Mouse (Mus musculus) myocyte (in vitro differentiated cells): Measurements from ENCODE around the gene Tmem59l.

Experiments used
- CEBPB ChIP-seq: IDR thresholded peaks from 2 replicates; pipeline ENCODE4 v1.6.1; 2011; ENCODE audit warnings: mild to moderate bottlenecking, moderate library complexity; ENCODE audit not compliant: poor library complexity, insufficient read depth, severe bottlenecking
- E2F4 ChIP-seq: IDR thresholded peaks from one replicate; pipeline ENCODE4 v1.6.1; 2011; ENCODE audit warnings: mild to moderate bottlenecking, control low read depth, moderate library complexity; ENCODE audit not compliant: insufficient read depth
- MAX ChIP-seq: IDR thresholded peaks from one replicate; pipeline ENCODE4 v1.6.1; 2011; ENCODE audit warnings: low read depth, mild to moderate bottlenecking, control low read depth
- MYOD1 ChIP-seq, 3 experiments: IDR thresholded peaks; one replicate each; pipeline ENCODE4 v1.6.1; 2011; ENCODE audit warnings: control low read depth in 2 of 3, low read depth in 2 of 3, mild to moderate bottlenecking in 2 of 3, moderate library complexity in 1 of 3; ENCODE audit not compliant: insufficient read length in 2 of 3, control insufficient read depth in 1 of 3
- MYOG ChIP-seq, 3 experiments: IDR thresholded peaks; one replicate each; pipeline ENCODE4 v1.6.1; 2011; ENCODE audit warnings: control low read depth in 2 of 3, low read depth in 2 of 3, mild to moderate bottlenecking in 2 of 3; ENCODE audit not compliant: insufficient read length in 2 of 3, control insufficient read depth in 1 of 3, insufficient read depth in 1 of 3
- POLR2A ChIP-seq: IDR thresholded peaks from one replicate; pipeline ENCODE4 v1.6.1; 2011; ENCODE audit warnings: low read depth, mild to moderate bottlenecking, control low read depth, moderate library complexity; ENCODE audit not compliant: insufficient read length
- POLR2AphosphoS2 ChIP-seq: IDR thresholded peaks from one replicate; pipeline ENCODE4 v1.6.1; 2011; ENCODE audit warnings: low read depth, control low read depth; ENCODE audit not compliant: insufficient read length
- REST ChIP-seq: IDR thresholded peaks from one replicate; pipeline ENCODE4 v1.6.1; 2011; ENCODE audit warnings: mild to moderate bottlenecking, control low read depth, moderate library complexity; ENCODE audit not compliant: insufficient read depth, insufficient read length
- TCF12 ChIP-seq: IDR thresholded peaks from one replicate; pipeline ENCODE4 v1.6.1; 2011; ENCODE audit warnings: mild to moderate bottlenecking, control low read depth; ENCODE audit not compliant: poor library complexity, insufficient read depth, severe bottlenecking
- TCF3 ChIP-seq: IDR thresholded peaks from one replicate; pipeline ENCODE4 v1.6.1; 2011; ENCODE audit warnings: low read depth, control low read depth; ENCODE audit not compliant: insufficient read length

DNA sequence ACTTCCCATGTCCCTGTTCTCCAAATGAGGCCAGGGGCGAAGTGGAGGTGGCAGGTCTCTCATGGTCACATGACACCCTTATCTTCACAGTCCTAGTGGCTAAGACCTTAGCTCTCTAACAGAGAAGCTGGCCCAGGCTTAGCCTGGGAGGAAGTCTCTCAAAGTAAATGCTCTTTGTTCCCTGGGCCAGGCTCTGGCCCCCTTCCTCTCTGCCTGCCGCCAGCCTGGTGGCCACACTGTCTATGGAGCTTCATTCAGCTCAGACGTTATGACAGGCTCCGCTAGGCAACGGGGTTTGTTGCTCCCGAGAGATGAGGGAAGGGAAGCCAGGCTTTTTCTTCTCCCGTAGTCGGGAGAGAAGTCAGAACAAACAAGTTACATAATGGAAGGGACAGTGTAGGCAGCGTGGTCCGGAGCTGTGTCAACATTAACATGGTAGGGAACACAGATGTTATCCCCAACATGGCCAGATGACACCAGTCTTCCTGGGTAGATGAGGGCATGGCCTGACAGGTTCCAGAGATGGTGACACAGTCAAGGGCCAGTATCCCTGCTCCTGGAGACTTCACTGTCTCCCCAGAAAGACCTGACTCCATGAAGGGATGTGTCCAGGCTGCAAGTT is 17.8 kb downstream of the Tmem59l start:
- no peak for TF ChIP-seq TCF12
- no peak for TF ChIP-seq POLR2A
- no peak for TF ChIP-seq MYOD1 (IDR thresholded peaks at IDR 0.05; ENCODE audit: control insufficient read depth in 1 of 3, insufficient read length in 2 of 3, low read depth in 2 of 3)
- TF ChIP-seq POLR2AphosphoS2, result no peak
- TF ChIP-seq MYOG (IDR thresholded peaks at IDR 0.05; ENCODE audit: control insufficient read depth in 1 of 3, insufficient read depth in 1 of 3, insufficient read length in 2 of 3, low read depth in 2 of 3), result no peak
- TF ChIP-seq MAX, result no peak
- TF ChIP-seq CEBPB, result no peak
- no peak for TF ChIP-seq TCF3
- TF ChIP-seq E2F4, result no peak
- TF ChIP-seq REST, result no peak
